Mouse (Mus musculus): Measurements from ENCODE around the gene Cryzl2.

DNA sequence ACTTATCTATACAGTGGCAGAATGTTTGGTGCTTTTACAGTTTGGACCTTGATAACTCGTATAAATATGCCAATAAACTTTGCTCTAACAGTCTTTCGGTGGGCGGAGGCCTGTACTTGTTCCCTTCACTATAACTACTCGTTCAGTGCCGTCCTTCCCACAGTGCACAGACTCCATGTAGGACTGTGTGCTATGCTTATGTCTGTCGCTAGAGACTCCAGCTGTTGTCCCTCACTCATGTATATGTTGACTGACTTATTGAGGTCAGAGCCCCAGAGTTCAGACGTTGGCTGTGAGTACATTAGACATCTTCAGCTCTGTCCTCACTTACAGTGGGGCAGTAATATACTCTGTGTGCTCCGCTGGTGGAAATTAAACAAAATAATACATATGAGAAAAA, 16.5 kb downstream of the Cryzl2 start:
- TF ChIP-seq CTCF (IDR thresholded peaks at IDR 0.05; ENCODE audit: low read depth) (no peak), EP300 (IDR thresholded peaks at IDR 0.05; ENCODE audit: low read depth) (no peak)

Measured in liver, postnatal 0 days (tissue).